Mouse (Mus musculus) left cerebral cortex, adult 9 months (tissue): Measurements from ENCODE around the gene Ly6g5b.

Experiments
- DNase-seq, 2 experiments: peaks; one replicate each; pipeline ENCODE4 v3.0.0; 2022; ENCODE audit warnings: low spot score in 2 of 2

Ly6g5b gene

GRCm38 (mm10) chr17:35080248-35080647 lies 35.0 kb downstream of the Ly6g5b start:
- DNase-seq: no peak

DNA sequence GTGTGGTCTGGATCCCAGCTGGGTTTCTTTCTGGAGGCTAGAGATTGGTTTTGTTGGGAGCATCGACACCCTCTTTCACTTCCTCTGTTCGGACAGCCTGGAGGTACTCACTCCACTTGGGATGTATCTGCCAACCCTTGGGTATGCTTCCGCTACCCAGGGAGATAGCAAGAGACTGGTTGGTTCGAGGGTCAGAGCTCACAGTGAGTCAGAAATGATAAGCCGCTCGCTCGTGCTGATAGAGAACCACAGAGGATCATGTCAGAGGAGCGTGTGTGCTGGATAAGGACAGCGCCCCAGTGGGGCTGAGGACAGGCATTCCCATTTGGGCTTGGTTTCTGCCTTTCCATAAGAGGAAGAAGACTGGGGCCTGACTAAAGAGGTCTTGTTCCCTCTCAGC lies 35.5 kb downstream of the Ly6g5b start:
- no peak for DNase-seq

GRCm38 (mm10) chr17:35077786-35078233 lies 37.4 kb downstream of the Ly6g5b start, which contains the start of gene Ly6g6d:
Gene Ly6g6d, minus strand, starts transcription at chr17:35078065.
- DNase-seq: no peak

GRCm38 (mm10) chr17:35077285-35077684 lies 37.9 kb downstream of the Ly6g5b start:
- no peak for DNase-seq

GRCm38 (mm10) chr17:35076507-35077176 lies 38.6 kb downstream of the Ly6g5b start, which contains the start of gene Ly6g6e:
Gene Ly6g6e, plus strand, starts transcription at chr17:35076902.
- no peak for DNase-seq

- DNase-seq: no peak
Observed at GRCm38 (mm10) chr17:35074097-35074496, 41.1 kb downstream of the Ly6g5b start.

- DNase-seq: no peak
Observed at GRCm38 (mm10) chr17:35071454-35071853, 43.8 kb downstream of the Ly6g5b start.

DNA sequence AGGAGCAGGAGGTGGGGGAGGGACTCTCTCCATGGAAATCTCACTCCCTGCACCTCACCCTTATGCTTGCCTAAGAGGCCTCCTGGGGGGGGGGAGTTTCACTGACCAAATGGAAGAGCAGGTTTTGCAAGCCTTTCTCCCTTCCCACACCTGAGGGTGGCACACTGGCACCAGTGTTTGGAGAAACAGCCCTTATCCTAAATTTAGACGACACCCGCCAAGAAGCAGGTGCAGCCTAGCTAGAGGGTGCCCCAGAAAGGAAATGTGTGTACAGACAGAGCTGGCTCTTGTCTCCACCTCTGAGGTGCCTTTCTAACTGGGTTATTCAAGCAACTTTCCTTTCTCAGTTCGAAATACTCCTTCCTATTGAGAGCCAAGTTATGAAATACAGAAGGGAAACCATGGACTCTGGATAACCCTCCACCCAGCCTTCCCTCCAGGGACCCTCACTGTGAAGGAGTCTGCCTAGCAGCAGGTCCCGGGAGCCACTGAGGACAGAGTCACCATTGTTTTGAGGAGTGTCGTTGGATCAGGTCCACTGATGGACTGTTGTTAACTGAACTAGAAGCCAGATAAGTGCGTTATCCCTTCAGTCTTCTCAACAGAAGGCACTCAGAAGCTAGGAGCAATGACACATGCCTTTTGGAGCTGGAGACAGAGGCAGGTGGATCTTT lies 44.5 kb downstream of the Ly6g5b start:
- no peak for DNase-seq

- DNase-seq: no peak
Observed at GRCm38 (mm10) chr17:35068213-35068914, 46.9 kb downstream of the Ly6g5b start.

DNA sequence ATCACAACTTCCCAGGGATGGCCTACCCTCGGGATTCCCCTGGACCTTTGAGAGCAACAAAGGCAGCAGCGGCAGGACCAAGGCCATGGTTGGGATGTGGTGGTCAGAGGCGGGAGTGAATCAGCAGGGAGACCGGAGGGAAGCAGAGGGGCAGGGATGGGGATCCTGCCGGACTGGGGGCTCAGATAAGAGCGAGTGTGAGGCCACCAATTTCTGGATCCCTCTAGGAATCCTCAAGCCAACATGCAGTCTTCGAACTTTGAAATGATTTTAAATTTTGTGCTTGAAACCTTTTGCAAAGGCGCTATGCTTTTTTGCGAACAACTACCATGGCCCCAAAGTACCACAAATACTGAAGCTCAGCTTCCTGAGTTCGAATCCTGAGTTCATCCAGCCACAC lies 49.1 kb downstream of the Ly6g5b start, which contains the start of gene Mpig6b:
Gene Mpig6b (minus strand): TSS at position 101 of the 400 bp plus-strand sequence.
- DNase-seq: no peak

- DNase-seq: no peak
Observed at GRCm38 (mm10) chr17:35064951-35065947, 50.0 kb downstream of the Ly6g5b start, which contains the start of gene Ly6g6c. Gene Ly6g6c, plus strand, starts transcription at chr17:35065388.

- DNase-seq: no peak
Observed at GRCm38 (mm10) chr17:35064378-35064877, 50.8 kb downstream of the Ly6g5b start.
